Mouse (Mus musculus): Measurements from ENCODE around the gene Bmp2k. TPM values are rescaled to one million over a fixed set of nuclear protein-coding genes. Genes with fewer than 3 reads are reported as not detected.
A peak's percentile ranks its signal among the peaks of the same experiment; 100 is the strongest.

Bmp2k gene
- polyA plus RNA-seq, 1 experiment: 15.5 TPM

DNA sequence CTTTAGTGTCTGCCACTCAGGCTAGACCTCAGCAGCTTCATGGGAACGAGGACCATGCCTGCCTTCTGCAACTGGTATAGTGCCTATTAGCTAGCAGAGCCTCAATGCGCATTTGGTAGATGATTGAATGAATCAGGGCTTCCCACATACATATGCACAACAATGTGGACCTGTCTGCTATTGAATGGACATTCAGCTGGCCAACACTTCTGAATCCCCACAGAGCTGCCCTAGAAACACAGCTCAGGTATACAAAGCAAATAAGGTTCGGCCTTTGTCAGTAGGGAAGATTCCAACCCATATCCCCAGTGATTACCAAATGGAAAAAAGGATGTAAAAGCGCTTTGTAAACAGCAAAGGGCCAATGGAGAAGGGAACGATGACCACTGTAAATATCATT is 113.2 kb downstream of the Bmp2k start:
- Histone ChIP-seq H3K9me3 (no peaks in the 10 kb centered on the region), H3K4me3 (replicated peaks) (peak overlapping the region; percentile 97)
- TF ChIP-seq GATA1 (IDR thresholded peaks at IDR 0.05; ENCODE audit: borderline replicate concordance, low read length) (no peak), FLI1 (IDR thresholded peaks at IDR 0.05; ENCODE audit: low read length) (no peak)

DNA sequence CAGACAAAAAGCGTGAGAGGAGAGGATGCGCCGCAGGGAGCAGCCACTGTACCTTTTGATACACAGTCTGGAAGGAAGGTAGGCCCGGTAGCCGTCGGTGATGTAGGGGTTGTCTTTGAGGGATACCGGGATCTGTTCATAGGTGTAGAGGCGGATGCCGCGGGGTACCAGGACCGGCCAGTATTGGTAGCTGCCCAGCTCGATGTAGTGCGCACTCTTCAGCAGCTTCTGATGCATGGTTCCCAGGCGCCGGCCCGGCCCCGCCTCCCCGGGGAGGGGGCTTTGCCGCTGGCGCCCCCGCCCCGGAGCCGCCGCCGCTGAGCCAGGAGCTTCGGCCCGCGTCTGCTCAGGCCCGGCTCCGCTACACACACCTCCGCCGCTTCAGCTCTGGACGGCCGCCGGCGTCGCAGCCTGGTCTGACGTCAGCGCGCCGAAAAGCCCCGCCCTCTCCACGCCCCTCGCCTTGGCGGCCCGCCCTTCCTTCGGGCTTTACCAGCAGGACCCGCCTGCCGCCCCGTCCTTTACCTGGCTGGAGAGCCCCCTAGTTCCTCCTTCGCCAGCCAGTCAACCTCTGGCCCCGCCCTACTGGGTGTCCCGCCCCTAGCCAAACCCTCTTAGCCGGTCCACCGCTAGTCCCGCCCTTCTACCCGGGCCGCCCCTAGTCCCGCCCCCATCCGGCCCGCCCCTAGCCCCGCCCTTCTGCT is 113.9 kb downstream of the Bmp2k start, which contains the start of gene Paqr3:
Gene Paqr3 (minus strand): TSS at position 390 of the 704 bp plus-strand sequence.
- TF ChIP-seq FLI1 (IDR thresholded peaks at IDR 0.05; ENCODE audit: low read length) (no peak), GATA1 (IDR thresholded peaks at IDR 0.05; ENCODE audit: borderline replicate concordance, low read length) (no peak)
- peaks cover under 1% of the 10 kb centered on the region for H3K36me3 ChIP-seq (replicated peaks; ENCODE audit: low read length)

More for the DNA sequence above, 113.2 kb downstream of the Bmp2k start:
- peaks cover 14% of the 10 kb centered on the region for H3K4me1 ChIP-seq
- H3K27me3 ChIP-seq (replicated peaks): peaks cover 17% of the 10 kb centered on the region
- peaks cover 2% of the 10 kb centered on the region for H3K36me3 ChIP-seq (replicated peaks; ENCODE audit: low read length)

GRCm38 (mm10) chr5:97124977-97125376 is 127.5 kb downstream of the Bmp2k start:
- no peak for TF ChIP-seq GATA1 (IDR thresholded peaks at IDR 0.05; ENCODE audit: borderline replicate concordance, low read length)
- TF ChIP-seq FLI1 (IDR thresholded peaks at IDR 0.05; ENCODE audit: low read length): no peak
- H3K9me3 ChIP-seq: no peaks in the 10 kb centered on the region
- H3K4me3 ChIP-seq (replicated peaks): peak overlapping the region; percentile 38
- peaks cover 14% of the 10 kb centered on the region for H3K4me1 ChIP-seq
- H3K27me3 ChIP-seq (replicated peaks): peaks cover 7% of the 10 kb centered on the region
- H3K36me3 ChIP-seq (replicated peaks; ENCODE audit: low read length): no peaks in the 10 kb centered on the region

More for the DNA sequence above, 113.9 kb downstream of the Bmp2k start, which contains the start of gene Paqr3:
- Histone ChIP-seq H3K9me3 (no peaks in the 10 kb centered on the region), H3K27me3 (replicated peaks) (peaks cover 17% of the 10 kb centered on the region), H3K4me1 (peaks cover 14% of the 10 kb centered on the region), H3K4me3 (replicated peaks) (peak within 1 kb of the TSS; percentile 97)

DNA sequence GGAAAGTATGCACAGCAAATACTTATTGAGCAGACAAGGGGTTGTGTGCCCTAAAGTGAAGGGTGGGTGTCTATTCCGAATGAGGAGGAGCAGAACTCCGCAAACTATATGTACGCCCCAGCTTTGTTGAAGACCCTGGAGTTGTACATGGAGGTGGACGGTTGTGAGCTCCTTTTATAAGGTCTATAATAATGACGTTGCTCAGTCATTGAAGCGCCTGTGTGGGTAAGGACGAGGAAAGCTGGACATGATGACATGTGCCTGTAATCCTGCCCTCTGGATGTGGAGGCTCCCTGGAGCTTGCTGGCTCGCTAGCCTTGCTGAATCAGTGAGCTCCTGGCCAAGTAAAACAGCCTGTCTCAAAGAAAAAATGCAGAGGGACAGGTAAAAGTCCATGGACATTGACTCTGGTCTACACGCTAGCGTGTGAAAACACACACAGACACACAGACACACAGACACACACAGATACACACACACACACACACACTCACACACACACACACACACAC is 128.0 kb downstream of the Bmp2k start:
- Histone ChIP-seq H3K9me3 (no peaks in the 10 kb centered on the region), H3K27me3 (replicated peaks) (peaks cover 7% of the 10 kb centered on the region), H3K36me3 (replicated peaks; ENCODE audit: low read length) (no peaks in the 10 kb centered on the region), H3K4me3 (replicated peaks) (peak overlapping the region; percentile 59), H3K4me1 (peaks cover 14% of the 10 kb centered on the region)
- TF ChIP-seq GATA1 (IDR thresholded peaks at IDR 0.05; ENCODE audit: borderline replicate concordance, low read length) (no peak), FLI1 (IDR thresholded peaks at IDR 0.05; ENCODE audit: low read length) (no peak)

- TF ChIP-seq FLI1 (IDR thresholded peaks at IDR 0.05; ENCODE audit: low read length) (no peak), GATA1 (IDR thresholded peaks at IDR 0.05; ENCODE audit: borderline replicate concordance, low read length) (no peak)
- H3K27me3 ChIP-seq (replicated peaks): peaks cover 7% of the 10 kb centered on the region
- H3K4me3 ChIP-seq (replicated peaks): no peak overlapping the region
- peaks cover 14% of the 10 kb centered on the region for H3K4me1 ChIP-seq
- no peaks in the 10 kb centered on the region for H3K9me3 ChIP-seq
- H3K36me3 ChIP-seq (replicated peaks; ENCODE audit: low read length): no peaks in the 10 kb centered on the region
These were observed 128.5 kb downstream of the Bmp2k start for GRCm38 (mm10) chr5:97126005-97126404.

DNA sequence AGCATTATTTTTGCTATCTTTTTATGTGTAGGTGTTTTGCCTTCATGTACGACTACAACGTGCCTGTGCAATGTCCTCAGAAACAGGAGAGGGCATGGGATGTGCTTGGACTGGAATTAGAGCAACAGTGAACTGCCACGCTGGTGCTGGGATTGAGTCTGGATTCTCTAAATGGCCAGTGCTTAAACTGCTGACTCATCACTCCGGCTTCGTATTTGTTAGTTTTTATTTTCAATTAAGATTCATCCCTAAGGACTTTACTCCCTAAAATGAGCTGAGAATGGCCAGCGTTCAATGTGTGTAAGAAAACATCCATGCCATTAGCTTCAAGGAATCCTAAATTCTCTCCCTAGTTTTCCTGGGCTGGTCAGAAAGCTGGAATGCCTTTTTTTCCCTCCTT is 129.8 kb downstream of the Bmp2k start:
- Histone ChIP-seq H3K36me3 (replicated peaks; ENCODE audit: low read length) (no peaks in the 10 kb centered on the region), H3K4me3 (replicated peaks) (no peak overlapping the region), H3K4me1 (peaks cover 14% of the 10 kb centered on the region), H3K9me3 (no peaks in the 10 kb centered on the region), H3K27me3 (replicated peaks) (peaks cover 6% of the 10 kb centered on the region)
- TF ChIP-seq FLI1 (IDR thresholded peaks at IDR 0.05; ENCODE audit: low read length) (no peak), GATA1 (IDR thresholded peaks at IDR 0.05; ENCODE audit: borderline replicate concordance, low read length) (no peak)

DNA sequence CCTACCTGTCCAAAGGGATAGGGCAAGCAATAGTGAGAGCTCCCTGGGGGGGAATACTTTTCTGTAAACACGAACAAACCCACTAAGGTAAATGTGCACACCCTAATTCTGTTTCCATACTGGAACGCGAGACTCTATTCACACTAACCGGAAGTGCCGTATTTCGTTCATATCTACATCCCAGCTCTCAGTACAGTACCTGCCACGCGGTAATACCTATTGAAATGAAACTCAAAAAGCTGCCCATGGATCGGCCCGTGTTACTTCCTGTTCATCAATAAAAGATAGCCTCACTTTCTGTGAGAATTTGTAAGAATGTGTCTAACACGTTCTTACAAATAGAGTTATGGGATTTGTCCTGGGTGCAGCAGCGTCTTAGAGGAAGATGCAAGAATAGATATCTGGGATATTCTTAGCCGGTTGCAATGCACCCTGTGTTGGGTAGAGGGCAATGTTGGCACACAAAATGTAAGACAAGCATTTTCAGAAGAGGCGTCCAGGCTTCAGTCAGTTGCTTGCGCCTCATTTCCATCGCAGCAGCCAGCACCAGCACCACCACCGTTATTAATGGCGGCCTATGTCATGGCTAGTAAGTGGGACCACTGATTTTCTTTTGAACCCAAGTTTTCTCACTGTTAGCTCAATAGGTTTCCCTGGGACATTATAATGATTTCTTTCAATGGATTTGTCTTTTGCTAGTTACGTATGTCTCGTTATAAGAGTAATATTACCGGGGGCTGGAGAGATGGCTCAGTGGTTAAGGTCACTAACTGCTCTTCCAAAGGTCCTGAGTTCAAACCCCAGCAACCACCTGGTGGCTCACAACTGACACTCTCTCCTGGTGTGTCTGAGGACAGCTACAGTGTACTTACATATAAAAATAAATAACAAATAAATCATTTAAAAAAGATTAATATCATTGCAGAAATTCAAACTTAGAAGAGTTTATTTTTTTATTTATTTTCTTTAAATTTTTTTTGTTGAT is 131.0 kb downstream of the Bmp2k start:
- Histone ChIP-seq H3K9me3 (no peaks in the 10 kb centered on the region), H3K27me3 (replicated peaks) (peaks cover 3% of the 10 kb centered on the region), H3K4me1 (peaks cover 14% of the 10 kb centered on the region), H3K4me3 (replicated peaks) (peak overlapping the region; percentile 42), H3K36me3 (replicated peaks; ENCODE audit: low read length) (no peaks in the 10 kb centered on the region)
- TF ChIP-seq GATA1 (IDR thresholded peaks at IDR 0.05; ENCODE audit: borderline replicate concordance, low read length): no peak
- no peak for TF ChIP-seq FLI1 (IDR thresholded peaks at IDR 0.05; ENCODE audit: low read length)

GRCm38 (mm10) chr5:97129589-97129988 is 132.1 kb downstream of the Bmp2k start:
- Histone ChIP-seq H3K27me3 (replicated peaks) (peaks cover 3% of the 10 kb centered on the region), H3K9me3 (no peaks in the 10 kb centered on the region), H3K36me3 (replicated peaks; ENCODE audit: low read length) (no peaks in the 10 kb centered on the region), H3K4me3 (replicated peaks) (no peak overlapping the region), H3K4me1 (peaks cover 14% of the 10 kb centered on the region)
- no peak for TF ChIP-seq FLI1 (IDR thresholded peaks at IDR 0.05; ENCODE audit: low read length)
- TF ChIP-seq GATA1 (IDR thresholded peaks at IDR 0.05; ENCODE audit: borderline replicate concordance, low read length): no peak

GRCm38 (mm10) chr5:97135331-97135730 is 137.8 kb downstream of the Bmp2k start:
- TF ChIP-seq FLI1 (IDR thresholded peaks at IDR 0.05; ENCODE audit: low read length): no peak
- no peak for TF ChIP-seq GATA1 (IDR thresholded peaks at IDR 0.05; ENCODE audit: borderline replicate concordance, low read length)
- Histone ChIP-seq H3K27me3 (replicated peaks) (no peaks in the 10 kb centered on the region), H3K36me3 (replicated peaks; ENCODE audit: low read length) (no peaks in the 10 kb centered on the region), H3K4me1 (no peaks in the 10 kb centered on the region), H3K4me3 (replicated peaks) (no peak overlapping the region), H3K9me3 (no peaks in the 10 kb centered on the region)

Other genes with a start within 250 kb of the Bmp2k start
- gene Anxa3, start 204.3 kb upstream of the Bmp2k start, polyA plus RNA-seq (2012; ENCODE audit: insufficient read depth, low replicate concordance): 2.3 TPM in 1 of 2 replicates, not detected in the other
- gene Paqr3, start 113.9 kb downstream of the Bmp2k start, polyA plus RNA-seq (2012; ENCODE audit: insufficient read depth, low replicate concordance): 0.11 TPM in 1 of 2 replicates, not detected in the other

Measured in megakaryocyte, embryonic 14.5 days (primary cell).